Mouse (Mus musculus) neural tube, embryonic 11.5 days (tissue): ENCODE data around the gene Edf1. TPM values are rescaled to one million over a fixed set of nuclear protein-coding genes. Genes with fewer than 3 reads are reported as not detected.

Source experiments
- ATAC-seq: fragments of 200-750 bp; cut with Nextera tagmentation; 2 replicates; pipeline ENCODE4 v1.8.0; 2017; ENCODE audit warnings: moderate number of reproducible peaks, mild to moderate bottlenecking, moderate TSS enrichment, moderate library complexity; ENCODE audit not compliant: insufficient read depth, low FRiP score, low TSS enrichment
- DNase-seq: peaks from one replicate; pipeline ENCODE4 v3.0.0-alpha.2; 2015; ENCODE audit warnings: low spot score
- H3K27ac ChIP-seq: fragments of 300-500 bp; sonication (generic); 2 replicates; pipeline ENCODE4 v1.5.1; 2014; ENCODE audit warnings: low read depth, mild to moderate bottlenecking, low read length
- H3K27me3 ChIP-seq: fragments of 300-500 bp; sonication (generic); 2 replicates; pipeline ENCODE4 v1.6.1; 2014; ENCODE audit warnings: mild to moderate bottlenecking, low read length, mixed read lengths; ENCODE audit not compliant: control insufficient read depth, insufficient read depth
- H3K36me3 ChIP-seq: fragments of 300-500 bp; sonication (generic); 2 replicates; pipeline ENCODE4 v1.6.1; 2014; ENCODE audit warnings: mild to moderate bottlenecking, low read length, moderate library complexity, mixed read lengths; ENCODE audit not compliant: control insufficient read depth, insufficient read depth
- H3K4me1 ChIP-seq: fragments of 300-500 bp; sonication (generic); 2 replicates; pipeline ENCODE4 v1.6.1; 2014; ENCODE audit warnings: low read length, mixed read lengths; ENCODE audit not compliant: control insufficient read depth, insufficient read depth
- H3K4me2 ChIP-seq: fragments of 300-500 bp; sonication (generic); 2 replicates; pipeline ENCODE4 v1.6.1; 2014; ENCODE audit warnings: low read depth, mild to moderate bottlenecking, moderate library complexity
- H3K4me3 ChIP-seq: fragments of 300-500 bp; sonication (generic); 2 replicates; pipeline ENCODE4 v1.5.1; 2014; ENCODE audit warnings: low read depth, low read length
- H3K9ac ChIP-seq: fragments of 300-500 bp; sonication (generic); 2 replicates; pipeline ENCODE4 v1.6.1; 2014; ENCODE audit warnings: mild to moderate bottlenecking, low read length
- H3K9me3 ChIP-seq: fragments of 300-500 bp; sonication (generic); 2 replicates; pipeline ENCODE4 v1.6.1; 2016; ENCODE audit warnings: low read length; ENCODE audit not compliant: control insufficient read depth
- WGBS: fragments of 180-500 bp; shearing (Covaris S2); extraction: QIAGEN DNeasy Blood & Tissue Kit; methylation state at CpG from one replicate; pipeline ENCODE4 v1.1.7; 2014; 5-methylcytosine and 5-hydroxymethylcytosine counted together
- polyA plus RNA-seq: library from polyadenylated mRNA; unstranded; fragments of >200 nt; fragmentation: Nextera tagmentation; extraction: Ambion mirVana; gene quantifications from 2 replicates; pipeline ENCODE4 v1.2.1, GENCODE M21; 2014

Edf1 gene
- polyA plus RNA-seq, 1 experiment from 2014 or later, result 345 TPM

DNA sequence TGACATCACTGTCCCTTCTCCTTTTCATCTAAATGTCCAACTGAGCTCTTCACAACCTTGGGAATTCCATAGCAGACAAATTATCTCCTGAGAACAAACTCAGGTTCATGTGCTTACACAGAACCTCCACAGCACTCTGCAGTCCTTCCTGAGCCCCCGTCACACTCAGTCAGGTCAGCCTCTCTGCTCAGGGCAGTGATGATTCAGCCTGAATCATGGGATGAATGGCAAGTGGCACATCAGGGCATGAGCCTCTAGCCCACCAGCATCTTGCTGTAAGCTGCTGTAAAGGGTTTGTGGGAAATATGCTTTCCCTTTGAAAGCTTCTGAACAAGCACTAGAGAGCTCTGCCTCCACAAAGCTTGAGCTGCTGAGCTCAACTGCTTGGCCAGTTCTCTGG, 41.1 kb downstream of the Edf1 start:
- WGBS, result 100% methylated on average over 1 of the region's 1 CpGs
- Histone ChIP-seq H3K9me3 (no peaks in the 10 kb centered on the region), H3K36me3 (peaks cover 23% of the 10 kb centered on the region), H3K4me2 (no peak overlapping the region), H3K27ac (no peak overlapping the region), H3K4me1 (no peaks in the 10 kb centered on the region), H3K27me3 (no peaks in the 10 kb centered on the region), H3K9ac (no peak overlapping the region), H3K4me3 (no peak overlapping the region)
- ATAC-seq (no peak), DNase-seq (no peak)

DNA sequence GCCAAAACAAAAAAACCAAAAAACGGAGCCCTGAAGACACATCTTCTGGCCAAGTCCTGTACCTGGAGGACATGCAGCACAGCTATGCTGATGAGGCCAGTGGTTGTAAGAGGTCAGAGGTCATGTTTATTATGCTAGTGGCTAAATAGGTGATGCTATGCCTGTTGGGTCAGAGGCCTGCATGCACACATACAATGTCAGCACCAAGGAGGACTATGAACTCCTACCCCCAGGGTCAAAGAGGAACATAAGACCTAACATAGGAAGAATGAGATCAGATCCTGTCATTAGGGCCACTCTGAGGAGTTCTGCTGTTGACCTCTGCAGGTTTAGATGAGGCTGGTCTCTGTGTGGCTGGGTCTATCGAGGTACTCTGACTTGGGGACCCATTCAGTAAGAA, 42.4 kb downstream of the Edf1 start:
- Histone ChIP-seq H3K27ac (no peak overlapping the region), H3K36me3 (peaks cover 23% of the 10 kb centered on the region), H3K9me3 (no peaks in the 10 kb centered on the region), H3K4me1 (no peaks in the 10 kb centered on the region), H3K4me2 (no peak overlapping the region), H3K27me3 (no peaks in the 10 kb centered on the region), H3K9ac (no peak overlapping the region), H3K4me3 (no peak overlapping the region)
- ATAC-seq, result no peak
- 92% methylated on average over 2 of the region's 2 CpGs for WGBS
- DNase-seq, result no peak

DNA sequence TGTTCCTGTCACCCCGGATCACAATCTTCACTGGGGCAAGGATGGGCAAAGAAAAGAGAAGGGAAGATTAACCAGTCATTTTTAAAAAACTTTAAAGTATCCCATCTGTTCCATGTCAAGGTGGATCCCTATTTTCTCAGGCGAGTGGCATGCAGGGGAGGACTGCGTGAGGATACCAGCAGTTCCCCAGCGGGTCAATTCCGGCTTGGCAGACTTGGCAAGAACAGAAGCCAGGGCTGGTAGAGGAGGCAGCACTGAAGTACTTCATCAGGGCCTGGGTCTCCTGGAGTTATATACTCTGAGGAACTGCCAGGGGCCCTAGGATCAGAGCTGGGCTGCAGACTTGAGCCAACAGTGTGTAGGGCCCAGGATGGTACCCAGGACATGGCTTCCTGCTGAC, 44.9 kb downstream of the Edf1 start:
- Histone ChIP-seq H3K9ac (no peak overlapping the region), H3K36me3 (peaks cover 18% of the 10 kb centered on the region), H3K27me3 (no peaks in the 10 kb centered on the region), H3K4me3 (no peak overlapping the region), H3K9me3 (no peaks in the 10 kb centered on the region), H3K27ac (no peak overlapping the region), H3K4me2 (no peak overlapping the region), H3K4me1 (peaks cover 5% of the 10 kb centered on the region; the same call in 1 of the 2 replicates)
- 96% methylated on average over 5 of the region's 5 CpGs for WGBS
- no peak for DNase-seq
- ATAC-seq, result no peak

DNA sequence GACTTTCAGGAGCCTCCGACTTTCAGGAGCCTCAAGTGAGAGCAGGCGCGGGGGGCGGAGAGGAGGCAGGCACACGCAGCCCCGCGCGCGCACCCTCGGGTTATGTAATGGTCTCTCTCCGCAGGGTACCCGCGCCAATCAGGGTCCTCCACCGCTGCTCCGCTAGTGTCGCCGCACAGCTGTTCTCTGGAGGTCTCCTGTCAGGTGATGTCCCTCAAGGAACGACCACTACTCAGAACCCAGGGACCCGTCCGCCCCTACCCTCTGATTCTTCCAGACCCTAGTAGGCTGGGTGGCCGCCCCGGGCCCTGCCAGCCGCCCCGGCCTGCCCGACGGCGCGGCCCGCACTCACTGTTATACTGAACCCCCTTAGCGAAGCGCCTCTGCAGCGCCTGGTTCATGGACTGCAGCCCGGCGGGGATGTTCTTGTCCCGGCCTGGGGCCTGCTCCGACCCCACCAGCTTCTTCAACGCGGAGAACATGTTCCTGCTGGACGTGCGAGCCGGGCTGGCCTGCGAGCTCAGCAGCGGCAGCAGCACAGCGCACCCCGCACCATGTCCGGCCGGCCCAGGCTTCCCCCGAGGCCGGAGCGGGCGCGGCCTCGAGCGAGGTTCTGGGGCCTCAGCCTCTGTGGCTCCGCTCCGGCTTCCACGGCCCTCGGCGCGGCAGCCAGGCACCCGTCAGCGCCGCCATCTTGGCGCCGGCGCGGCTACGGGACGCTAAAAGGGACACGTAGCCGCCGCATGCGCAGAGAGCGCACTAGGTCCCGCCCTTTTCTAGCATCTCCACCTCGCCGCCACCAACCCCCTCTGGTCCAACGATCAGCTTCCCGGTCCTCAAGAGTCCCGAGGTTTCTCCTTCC, 50.3 kb downstream of the Edf1 start, which contains the start of gene Rabl6:
Gene Rabl6 (minus strand): TSS at position 761 of the 862 bp plus-strand sequence.
- peak within 1 kb of the TSS; percentile 97 for H3K9ac ChIP-seq
- peak within 1 kb of the TSS; percentile 90 for H3K27ac ChIP-seq
- DNase-seq (peak; percentile 93), ATAC-seq (peak; percentile 88)
- H3K4me2 ChIP-seq, result peak within 1 kb of the TSS; percentile 60
- no peaks in the 10 kb centered on the region for H3K36me3 ChIP-seq
- WGBS, result under 1% methylated on average over 79 of the region's 80 CpGs
- H3K27me3 ChIP-seq, result 0 out of 2 replicates have a peak, but pooled peaks cover 2% of the 10 kb centered on the region
- H3K4me1 ChIP-seq, result peaks cover 5% of the 10 kb centered on the region; the same call in 1 of the 2 replicates
- H3K4me3 ChIP-seq, result peak within 1 kb of the TSS; percentile 99
- H3K9me3 ChIP-seq, result no peaks in the 10 kb centered on the region

DNA sequence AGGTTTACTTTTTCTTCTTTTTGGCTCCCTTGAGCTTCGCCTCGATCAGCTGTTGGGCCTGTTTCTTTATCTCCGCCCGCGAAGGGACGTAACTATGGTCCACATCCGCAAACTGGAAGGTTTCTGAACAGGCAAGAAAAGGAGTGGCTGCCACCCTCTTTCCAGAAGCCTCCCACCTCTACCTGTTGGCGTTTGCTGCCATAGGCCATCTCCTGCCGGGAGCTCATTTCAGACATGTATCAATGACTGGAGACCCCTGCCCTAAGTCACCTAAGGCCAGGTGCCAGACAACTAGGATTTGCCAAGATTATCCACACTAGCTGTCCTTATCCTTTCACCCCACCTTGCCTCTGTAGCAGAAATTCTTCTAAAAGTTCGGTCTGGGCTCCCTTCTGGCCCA, 51.0 kb downstream of the Edf1 start:
- WGBS, result 63% methylated on average over 10 of the region's 10 CpGs
- no peak for DNase-seq
- Histone ChIP-seq H3K36me3 (no peaks in the 10 kb centered on the region), H3K4me1 (peaks cover 5% of the 10 kb centered on the region; the same call in 1 of the 2 replicates), H3K4me2 (peak overlapping the region; percentile 60), H3K4me3 (peak overlapping the region; percentile 99), H3K27me3 (0 out of 2 replicates have a peak, but pooled peaks cover 2% of the 10 kb centered on the region), H3K9ac (peak overlapping the region; percentile 97), H3K9me3 (no peaks in the 10 kb centered on the region), H3K27ac (no peak overlapping the region)
- 0 out of 2 replicates have a peak, but pooled peaks have one; percentile 5 for ATAC-seq

Other genes with a start within 250 kb of the Edf1 start
- 2.5 and 3.7 TPM in 2 replicates for gene Grin1, start 238.7 kb upstream of the Edf1 start, polyA plus RNA-seq
- 65.8 and 87.4 TPM in 2 replicates for gene Man1b1, start 225.5 kb upstream of the Edf1 start, polyA plus RNA-seq
- 16.2 and 20.6 TPM in 2 replicates for gene Dpp7, start 201.5 kb upstream of the Edf1 start, polyA plus RNA-seq
- gene Uap1l1, start 192.2 kb upstream of the Edf1 start, polyA plus RNA-seq, result 5.1 and 7.0 TPM in 2 replicates
- gene Sapcd2, start 185.5 kb upstream of the Edf1 start, polyA plus RNA-seq, result 49.2 and 53.7 TPM in 2 replicates
- gene Entpd2, start 162.0 kb upstream of the Edf1 start, polyA plus RNA-seq, result 0.12 TPM in 1 of 2 replicates, not detected in the other
- 133 TPM in 2 replicates for gene Npdc1, start 158.5 kb upstream of the Edf1 start, polyA plus RNA-seq
- gene Fut7, start 134.6 kb upstream of the Edf1 start, polyA plus RNA-seq, result 0.11 TPM in 1 of 2 replicates, not detected in the other
- gene Abca2, start 129.1 kb upstream of the Edf1 start, polyA plus RNA-seq, result 5.0 and 5.6 TPM in 2 replicates
- gene Clic3, start 101.0 kb upstream of the Edf1 start, polyA plus RNA-seq, result 0.72 and 0.89 TPM in 2 replicates
- 22.0 and 26.3 TPM in 2 replicates for gene Paxx, start 96.8 kb upstream of the Edf1 start, polyA plus RNA-seq
- gene Ptgds, start 87.8 kb upstream of the Edf1 start, polyA plus RNA-seq, result 0.43 TPM in 1 of 2 replicates, not detected in the other
- gene Lcn12, start 63.9 kb upstream of the Edf1 start, polyA plus RNA-seq, result not detected in 2 replicates
- 82.4 and 88.3 TPM in 2 replicates for gene Fbxw5, start 57.1 kb upstream of the Edf1 start, polyA plus RNA-seq
- 4.4 and 5.1 TPM in 2 replicates for gene C8g, start 56.1 kb upstream of the Edf1 start, polyA plus RNA-seq
- 29.5 and 34.7 TPM in 2 replicates for gene Traf2, start 10.9 kb upstream of the Edf1 start, polyA plus RNA-seq
- gene Mamdc4, start 17.0 kb downstream of the Edf1 start, polyA plus RNA-seq, result 1.5 and 4.4 TPM in 2 replicates
- gene Phpt1, start 17.4 kb downstream of the Edf1 start, polyA plus RNA-seq, result 161 and 167 TPM in 2 replicates
- 0.19 and 0.46 TPM in 2 replicates for gene Ajm1, start 23.9 kb downstream of the Edf1 start, polyA plus RNA-seq
- gene Rabl6, start 50.7 kb downstream of the Edf1 start, polyA plus RNA-seq, result 62.3 and 64.4 TPM in 2 replicates
- gene Ccdc183, start 59.8 kb downstream of the Edf1 start, polyA plus RNA-seq, result 0.20 and 0.30 TPM in 2 replicates
- 18.0 and 20.5 TPM in 2 replicates for gene Tmem141, start 64.2 kb downstream of the Edf1 start, polyA plus RNA-seq
- 0.96 and 1.5 TPM in 2 replicates for gene Fcna, start 70.2 kb downstream of the Edf1 start, polyA plus RNA-seq
- not detected in 2 replicates for gene Lcn8, start 95.3 kb downstream of the Edf1 start, polyA plus RNA-seq
- gene Lcn5, start 100.1 kb downstream of the Edf1 start, polyA plus RNA-seq, result not detected in 2 replicates
- gene Lcn6, start 118.9 kb downstream of the Edf1 start, polyA plus RNA-seq, result not detected in 2 replicates
- not detected in 2 replicates for gene Lcn10, start 124.9 kb downstream of the Edf1 start, polyA plus RNA-seq
- not detected in 2 replicates for gene Obp2a, start 142.2 kb downstream of the Edf1 start, polyA plus RNA-seq
- gene Bmyc, start 148.9 kb downstream of the Edf1 start, polyA plus RNA-seq, result 64.5 and 68.2 TPM in 2 replicates
- gene Obp2b, start 179.2 kb downstream of the Edf1 start, polyA plus RNA-seq, result not detected in 2 replicates
- not detected in 2 replicates for gene Lcn3, start 207.7 kb downstream of the Edf1 start, polyA plus RNA-seq
- gene Lcn11, start 219.2 kb downstream of the Edf1 start, polyA plus RNA-seq, result not detected in 2 replicates
- not detected in 2 replicates for gene Gm13539, start 224.4 kb downstream of the Edf1 start, polyA plus RNA-seq